In the genomic region with DNA sequence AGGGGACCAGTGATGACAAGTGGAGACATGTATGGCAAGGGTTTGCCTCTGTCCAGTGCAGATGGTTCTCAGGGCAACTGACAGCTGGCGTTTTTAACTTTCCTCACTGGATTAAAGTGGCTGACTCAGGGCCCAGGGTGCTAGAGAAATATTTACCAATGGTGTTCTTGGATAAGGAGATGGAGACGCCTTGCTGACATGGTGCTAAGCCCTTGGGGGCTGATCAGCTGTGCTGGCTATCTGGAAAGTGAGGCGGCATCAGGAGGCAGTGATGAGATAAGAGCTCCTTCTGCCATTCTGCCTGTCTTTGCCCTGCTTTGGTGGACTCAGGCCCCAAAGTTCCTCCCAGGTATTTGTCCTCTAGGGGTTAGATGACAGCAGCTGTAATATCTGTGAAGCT, we compare ENCODE assay signal across 17 mouse cellular contexts. TPM values are rescaled to one million over a fixed set of nuclear protein-coding genes. Genes with fewer than 3 reads are reported as not detected.
A peak's percentile ranks its signal among the peaks of the same experiment; 100 is the strongest.
DNase-seq lines count a peak whose midpoint lies in the region; ATAC-seq and TF ChIP-seq lines count a peak whose summit lies in the region.
"Had no signal": no experiment of that assay in that cellular context is flagged by ENCODE, and none has a peak within 500 bp of the region (broad histone marks: within the 10 kb centered on the region; RNA-seq: fewer than 3 reads in every experiment).

No protein-coding gene starts in this region.

- 12% methylated on average over 3 of the region's 3 CpGs for WGBS in heart, embryonic 14.5 days
- whole genome bisulfite sequencing in thymus, adult 2 months = 94% methylated on average over 3 of the region's 3 CpGs
- 25% methylated on average over 3 of the region's 3 CpGs for WGBS in liver, embryonic 13.5 days (ENCODE audit: insufficient replicate concordance)
- 80% methylated on average over 3 of the region's 3 CpGs for WGBS in forebrain, embryonic 13.5 days

- no peak overlapping the region for H3K4me2 ChIP-seq in heart, embryonic 14.5 days (ENCODE audit: low read length)
- H3K4me2 ChIP-seq in liver, embryonic 13.5 days = peak overlapping the region; percentile 44
- no peak overlapping the region for H3K4me2 ChIP-seq in forebrain, embryonic 13.5 days
- H3K4me2 ChIP-seq: lung, embryonic 15.5 days had no signal

- intact Hi-C loops in heart, postnatal 36 days (cut with DNase I) = no loop called here

- no peak for DNase-seq in heart, postnatal 36 days
- no peak for DNase-seq in thymus, adult 2 months
- no peak for DNase-seq in thymus, postnatal 14 days
- DNase-seq in liver, embryonic 13.5 days = peak; percentile 56
- no peak for DNase-seq in spleen, postnatal 4 days (ENCODE audit: low spot score in 2 of 2)
- no peak for DNase-seq in urinary bladder, postnatal 14 days (ENCODE audit: low spot score)
- DNase-seq: adrenal gland, postnatal 10 days; cerebellum, postnatal 10 days; gastrocnemius, postnatal 10 days; spleen, adult 18-20 months had no signal

- no peak for TF ChIP-seq CTCF in thymus, adult 2 months (IDR thresholded peaks at IDR 0.05; ENCODE audit: borderline replicate concordance, control insufficient read depth, extremely low read depth, insufficient read depth, low read length, poor library complexity)

- no peaks in the 10 kb centered on the region for H3K9me3 ChIP-seq in heart, embryonic 14.5 days (ENCODE audit: control insufficient read depth, low read length)
- no peaks in the 10 kb centered on the region for H3K9me3 ChIP-seq in liver, embryonic 13.5 days (replicated peaks)
- H3K9me3 ChIP-seq in forebrain, embryonic 13.5 days (replicated peaks) = no peaks in the 10 kb centered on the region
- H3K9me3 ChIP-seq: limb, embryonic 10.5 days; lung, embryonic 15.5 days; megakaryocyte, embryonic 14.5 days had no signal

- no peak overlapping the region for H3K4me3 ChIP-seq in heart, embryonic 14.5 days (ENCODE audit: control insufficient read depth in 1 of 2, insufficient read depth in 1 of 2, low read depth in 1 of 2, low read length in 2 of 2)
- H3K4me3 ChIP-seq in thymus, adult 2 months (ENCODE audit: control insufficient read depth, insufficient read depth, low read length) = no peak overlapping the region
- no peak overlapping the region for H3K4me3 ChIP-seq in liver, embryonic 13.5 days (replicated peaks)
- no peak overlapping the region for H3K4me3 ChIP-seq in forebrain, embryonic 13.5 days
- H3K4me3 ChIP-seq: limb, embryonic 10.5 days; lung, embryonic 15.5 days; megakaryocyte, embryonic 14.5 days had no signal

- H3K36me3 ChIP-seq in heart, embryonic 14.5 days (ENCODE audit: control insufficient read depth, insufficient read depth, low read length) = peaks cover 87% of the 10 kb centered on the region
- peaks cover 20% of the 10 kb centered on the region for H3K36me3 ChIP-seq in thymus, adult 2 months (ENCODE audit: control insufficient read depth, insufficient read depth, low read length)
- peaks cover 99% of the 10 kb centered on the region for H3K36me3 ChIP-seq in liver, embryonic 13.5 days
- peaks cover 78% of the 10 kb centered on the region for H3K36me3 ChIP-seq in forebrain, embryonic 13.5 days (ENCODE audit: poor library complexity, severe bottlenecking)

- H3K27ac ChIP-seq in heart, embryonic 14.5 days (replicated peaks in 1 of 2; ENCODE audit: control insufficient read depth in 1 of 2, insufficient read depth in 1 of 2, low read depth in 2 of 2, low read length in 2 of 2) = 0 out of 4 replicates have a peak overlapping the region, but pooled peaks of 1 of the 2 experiments have one; percentile 1
- H3K27ac ChIP-seq in thymus, adult 2 months (ENCODE audit: control insufficient read depth, insufficient read depth, low read length) = peak overlapping the region; percentile 15; the same call in 1 of the 2 replicates
- peak overlapping the region; percentile 79 for H3K27ac ChIP-seq in liver, embryonic 13.5 days
- H3K27ac ChIP-seq in forebrain, embryonic 13.5 days = no peak overlapping the region
- H3K27ac ChIP-seq: hindbrain, postnatal 0 days; limb, embryonic 10.5 days; lung, embryonic 15.5 days had no signal

- no peak for TF ChIP-seq POLR2A in thymus, adult 2 months (IDR thresholded peaks at IDR 0.05; ENCODE audit: control insufficient read depth, extremely low read depth, insufficient read depth, low read length, poor library complexity)

- ATAC-seq in heart, embryonic 14.5 days (ENCODE audit: insufficient number of reproducible peaks, insufficient read depth, low FRiP score, low read depth) = no peak
- ATAC-seq in liver, embryonic 13.5 days (ENCODE audit: low read depth) = peak; percentile 73
- no peak for ATAC-seq in forebrain, embryonic 13.5 days
- ATAC-seq: forebrain, embryonic 16.5 days; hindbrain, postnatal 0 days had no signal

- H3K4me1 ChIP-seq in heart, embryonic 14.5 days (ENCODE audit: control insufficient read depth in 2 of 2, insufficient read depth in 2 of 2, low read length in 2 of 2) = peaks cover 6 to 35% of the 10 kb centered on the region in 2 experiments; a peak in 3 of 4 replicates
- H3K4me1 ChIP-seq in thymus, adult 2 months (replicated peaks; ENCODE audit: control insufficient read depth, insufficient read depth, low read length) = peaks cover 16% of the 10 kb centered on the region
- H3K4me1 ChIP-seq in liver, embryonic 13.5 days (replicated peaks) = peaks cover 88% of the 10 kb centered on the region
- peaks cover 17% of the 10 kb centered on the region for H3K4me1 ChIP-seq in forebrain, embryonic 13.5 days
- H3K4me1 ChIP-seq: limb, embryonic 10.5 days; lung, embryonic 15.5 days had no signal

- no peaks in the 10 kb centered on the region for H3K27me3 ChIP-seq in heart, embryonic 14.5 days (ENCODE audit: control insufficient read depth, insufficient read depth, low read length)
- H3K27me3 ChIP-seq in thymus, adult 2 months (ENCODE audit: control insufficient read depth, insufficient read depth, low read length) = no peaks in the 10 kb centered on the region
- no peaks in the 10 kb centered on the region for H3K27me3 ChIP-seq in liver, embryonic 13.5 days
- no peaks in the 10 kb centered on the region for H3K27me3 ChIP-seq in forebrain, embryonic 13.5 days
- H3K27me3 ChIP-seq: lung, embryonic 15.5 days; megakaryocyte, embryonic 14.5 days had no signal

- peak overlapping the region; percentile 21; the same call in 1 of the 2 replicates for H3K9ac ChIP-seq in heart, embryonic 14.5 days (ENCODE audit: low read length)
- H3K9ac ChIP-seq in liver, embryonic 13.5 days = peak overlapping the region; percentile 51
- H3K9ac ChIP-seq in forebrain, embryonic 13.5 days = no peak overlapping the region
- H3K9ac ChIP-seq: lung, embryonic 15.5 days had no signal

RNA-seq across cellular contexts. Expression of gene Ranbp3, which starts 9.8 kb away (rescaled TPM):
- polyA plus RNA-seq in heart, embryonic 14.5 days (2014; fragmentation: Nextera tagmentation; extraction: Ambion mirVana) = 54.4 and 58.1 TPM in 2 replicates
- total RNA-seq in heart, postnatal 36 days (2021) = 10 to 100 TPM; 34.9 to 38.0 TPM
- polyA plus RNA-seq in thymus, adult 2 months (2012; rRNA removed) = 187 and 191 TPM in 2 replicates
- 49.6 and 50.8 TPM in 2 replicates for polyA plus RNA-seq in liver, embryonic 13.5 days (2015; fragmentation: Nextera tagmentation; extraction: Ambion mirVana)
- 112 and 123 TPM in 2 replicates for polyA plus RNA-seq in forebrain, embryonic 13.5 days (2015; fragmentation: Nextera tagmentation; extraction: Ambion mirVana)

RNA-seq across cellular contexts. Expression of gene Ndufa11, which starts 34.7 kb away (rescaled TPM):
- 1,100 and 1,119 TPM in 2 replicates for polyA plus RNA-seq in heart, embryonic 14.5 days (2014; fragmentation: Nextera tagmentation; extraction: Ambion mirVana)
- 100 to 1,000 TPM; 847 to 875 TPM for total RNA-seq in heart, postnatal 36 days (2021)
- polyA plus RNA-seq in thymus, adult 2 months (2012; rRNA removed) = 601 and 855 TPM in 2 replicates
- 229 and 268 TPM in 2 replicates for polyA plus RNA-seq in liver, embryonic 13.5 days (2015; fragmentation: Nextera tagmentation; extraction: Ambion mirVana)
- 433 and 459 TPM in 2 replicates for polyA plus RNA-seq in forebrain, embryonic 13.5 days (2015; fragmentation: Nextera tagmentation; extraction: Ambion mirVana)

RNA-seq across cellular contexts. Expression of gene Vmac, which starts 34.9 kb away (rescaled TPM):
- polyA plus RNA-seq in heart, embryonic 14.5 days (2014; fragmentation: Nextera tagmentation; extraction: Ambion mirVana) = 17.7 TPM in 2 replicates
- total RNA-seq in heart, postnatal 36 days (2021) = 1 to 10 TPM; 3.1 to 4.9 TPM
- 52.3 and 58.9 TPM in 2 replicates for polyA plus RNA-seq in thymus, adult 2 months (2012; rRNA removed)
- polyA plus RNA-seq in liver, embryonic 13.5 days (2015; fragmentation: Nextera tagmentation; extraction: Ambion mirVana) = 2.6 and 3.2 TPM in 2 replicates
- polyA plus RNA-seq in forebrain, embryonic 13.5 days (2015; fragmentation: Nextera tagmentation; extraction: Ambion mirVana) = 14.0 and 16.7 TPM in 2 replicates

RNA-seq across cellular contexts. Expression of gene Catsperd, which starts 54.9 kb away (rescaled TPM):
- polyA plus RNA-seq in heart, embryonic 14.5 days (2014; fragmentation: Nextera tagmentation; extraction: Ambion mirVana) = 0.46 and 0.50 TPM in 2 replicates
- not detected for total RNA-seq in heart, postnatal 36 days (2021)
- 0.50 and 0.51 TPM in 2 replicates for polyA plus RNA-seq in thymus, adult 2 months (2012; rRNA removed)
- polyA plus RNA-seq in liver, embryonic 13.5 days (2015; fragmentation: Nextera tagmentation; extraction: Ambion mirVana) = 0.37 and 0.64 TPM in 2 replicates
- polyA plus RNA-seq in forebrain, embryonic 13.5 days (2015; fragmentation: Nextera tagmentation; extraction: Ambion mirVana) = 0.58 and 0.70 TPM in 2 replicates

RNA-seq across cellular contexts. Expression of gene Lonp1, which starts 56.2 kb away (rescaled TPM):
- 58.6 and 59.0 TPM in 2 replicates for polyA plus RNA-seq in heart, embryonic 14.5 days (2014; fragmentation: Nextera tagmentation; extraction: Ambion mirVana)
- 100 to 1,000 TPM; 118 to 124 TPM for total RNA-seq in heart, postnatal 36 days (2021)
- polyA plus RNA-seq in thymus, adult 2 months (2012; rRNA removed) = 74.5 and 82.6 TPM in 2 replicates
- 41.0 and 42.2 TPM in 2 replicates for polyA plus RNA-seq in liver, embryonic 13.5 days (2015; fragmentation: Nextera tagmentation; extraction: Ambion mirVana)
- polyA plus RNA-seq in forebrain, embryonic 13.5 days (2015; fragmentation: Nextera tagmentation; extraction: Ambion mirVana) = 41.2 and 47.1 TPM in 2 replicates
